Mouse (Mus musculus) heart, adult 2 months (tissue): ENCODE results near the gene Gm20388. TPM values are rescaled to one million over a fixed set of nuclear protein-coding genes. Genes with fewer than 3 reads are reported as not detected.

Experiments
- DNase-seq, 2 experiments: peaks; one replicate each; pipeline ENCODE4 v3.0.0; 2021
- H3K27ac ChIP-seq: fragments of 200-600 bp; 2 replicates; pipeline ENCODE4 v1.8.1; 2022
- H3K27me3 ChIP-seq: fragments of 200-500 bp; 2 replicates; pipeline ENCODE4 v1.6.1; 2012; ENCODE audit warnings: mild to moderate bottlenecking, low read length, inconsistent platforms, mixed read lengths; ENCODE audit not compliant: control insufficient read depth, insufficient read depth
- H3K36me3 ChIP-seq: fragments of 200-500 bp; 2 replicates; pipeline ENCODE4 v1.6.1; 2012; ENCODE audit warnings: low read length, inconsistent platforms; ENCODE audit not compliant: control insufficient read depth, insufficient read depth
- H3K4me1 ChIP-seq: fragments of 200-500 bp; 2 replicates; pipeline ENCODE4 v1.6.1; 2011; ENCODE audit warnings: low read length; ENCODE audit not compliant: control insufficient read depth, insufficient read depth
- H3K4me3 ChIP-seq: fragments of 200-600 bp; 2 replicates; pipeline ENCODE4 v1.8.1; 2022
- H3K79me2 ChIP-seq: fragments of 200-500 bp; replicated peaks from 2 replicates; pipeline ENCODE4 v1.6.1; 2012; ENCODE audit warnings: mild to moderate bottlenecking, inconsistent platforms, low read length, moderate library complexity, mixed read lengths; ENCODE audit not compliant: control insufficient read depth, insufficient read depth
- H3K9ac ChIP-seq: fragments of 200-500 bp; 2 replicates; pipeline ENCODE4 v1.6.1; 2012; ENCODE audit warnings: low read depth, mild to moderate bottlenecking, control low read depth, inconsistent platforms, low read length, mixed read lengths
- CTCF ChIP-seq: fragments of 200-600 bp; IDR thresholded peaks from 2 replicates; pipeline ENCODE4 v1.8.1; 2022; ENCODE audit warnings: antibody characterized with exemption, mild to moderate bottlenecking, moderate library complexity
- EP300 ChIP-seq: fragments of 200-500 bp; IDR thresholded peaks from 2 replicates; pipeline ENCODE4 v1.6.1; 2011; ENCODE audit warnings: low read depth, low read length, control low read depth; ENCODE audit not compliant: insufficient read depth
- POLR2A ChIP-seq: fragments of 200-500 bp; IDR thresholded peaks from 2 replicates; pipeline ENCODE4 v1.6.1; 2011; ENCODE audit warnings: mild to moderate bottlenecking, low read depth, low read length, control low read depth; ENCODE audit not compliant: insufficient read depth
- WGBS: fragments of 180-500 bp; shearing (Covaris S2); methylation state at CpG from one replicate; pipeline ENCODE4 v1.1.7; 2018; 5-methylcytosine and 5-hydroxymethylcytosine counted together
- intact Hi-C: fragments of 180-260 bp; cut with DNase I; formaldehyde crosslinking; loops from one replicate; pipeline ENCODE4 v1.15.1; 2025
- polyA plus RNA-seq: library from polyadenylated mRNA; depleted of rRNA; stranded (reverse); fragments of >200 nt; gene quantifications from 2 replicates; pipeline ENCODE4 v1.2.3, GENCODE M21; 2012
- total RNA-seq, 2 experiments: library from RNA; stranded (reverse); gene quantifications; 2 replicates each; pipeline ENCODE4 v1.2.3; 2021

The Gm20388 gene
- total and polyA plus RNA-seq, 3 experiments = 1.8 to 32.3 TPM; not detected in 1

DNA sequence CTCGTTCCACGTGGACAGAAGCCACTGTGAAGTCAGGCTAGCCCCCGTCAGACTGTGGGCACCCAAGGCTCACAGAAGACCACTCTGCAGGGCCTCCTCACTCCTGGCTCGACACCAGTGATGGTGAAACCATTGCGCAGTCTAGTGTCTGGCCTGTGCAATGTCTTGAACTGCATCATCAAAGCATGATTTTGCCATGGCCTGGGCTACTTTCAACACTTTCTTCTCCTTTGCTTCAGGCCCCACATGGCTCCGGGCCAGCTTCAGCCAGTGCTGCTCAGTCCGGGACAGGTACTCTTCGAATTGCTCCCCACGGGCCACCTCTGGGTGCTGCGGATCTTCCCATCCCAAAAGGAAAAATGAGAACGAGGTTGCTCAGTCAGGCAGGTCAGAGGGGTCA, 1885.8 kb downstream of the Gm20388 start:
- 86% methylated on average over 11 of the region's 11 CpGs for WGBS
- Histone ChIP-seq H3K4me3 (no peak overlapping the region), H3K79me2 (no peaks in the 10 kb centered on the region)

GRCm38 (mm10) chr8:121798401-121798800, 1887.8 kb downstream of the Gm20388 start:
- no peaks in the 10 kb centered on the region for H3K36me3 ChIP-seq
- no peaks in the 10 kb centered on the region for H3K79me2 ChIP-seq
- H3K9ac ChIP-seq = no peak overlapping the region
- DNase-seq = no peak
- TF ChIP-seq POLR2A = no peak
- no peak for TF ChIP-seq CTCF
- no peak for TF ChIP-seq EP300
- no peak overlapping the region for H3K27ac ChIP-seq
- no peak overlapping the region for H3K4me3 ChIP-seq
- H3K4me1 ChIP-seq = no peaks in the 10 kb centered on the region
- 72% methylated on average over 6 of the region's 6 CpGs for WGBS
- H3K27me3 ChIP-seq = no peaks in the 10 kb centered on the region
- intact Hi-C loops = no loop called here

More for the DNA sequence above, 1885.8 kb downstream of the Gm20388 start:
- TF ChIP-seq EP300 (no peak), CTCF (no peak), POLR2A (no peak)
- intact Hi-C loops = no loop called here
- Histone ChIP-seq H3K36me3 (no peaks in the 10 kb centered on the region), H3K27ac (no peak overlapping the region), H3K4me1 (peaks cover 2% of the 10 kb centered on the region; the same call in 1 of the 2 replicates), H3K27me3 (no peaks in the 10 kb centered on the region), H3K9ac (no peak overlapping the region)
- DNase-seq = no peak

DNA sequence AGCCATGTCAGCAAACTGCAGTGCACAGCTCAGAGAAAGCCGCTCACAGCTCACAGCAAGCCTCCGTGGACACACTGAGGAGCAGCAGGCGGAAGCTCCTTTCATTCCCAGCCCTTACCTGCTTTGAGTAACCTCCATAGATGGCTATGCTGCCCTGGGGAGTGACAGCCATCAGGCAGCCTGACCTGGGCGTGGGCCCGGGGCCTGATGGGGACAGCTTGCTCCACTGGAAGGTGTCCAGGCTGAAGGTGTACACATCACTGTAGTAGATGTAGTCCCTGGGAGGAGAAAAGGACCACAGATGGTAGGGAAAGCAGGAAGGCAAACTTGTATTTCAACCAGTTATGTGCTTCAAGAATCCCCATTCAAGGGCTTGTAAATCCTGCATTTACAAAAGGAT, 1894.2 kb downstream of the Gm20388 start:
- Histone ChIP-seq H3K9ac (no peak overlapping the region), H3K27me3 (no peaks in the 10 kb centered on the region), H3K36me3 (no peaks in the 10 kb centered on the region), H3K79me2 (no peaks in the 10 kb centered on the region), H3K4me1 (no peaks in the 10 kb centered on the region), H3K27ac (no peak overlapping the region), H3K4me3 (no peak overlapping the region)
- intact Hi-C loops = no loop called here
- WGBS = 97% methylated on average over 5 of the region's 5 CpGs
- TF ChIP-seq POLR2A (no peak), CTCF (no peak), EP300 (no peak)
- no peak for DNase-seq

GRCm38 (mm10) chr8:121806126-121806525, 1895.5 kb downstream of the Gm20388 start:
- WGBS = 85% methylated on average over 13 of the region's 13 CpGs
- no peak overlapping the region for H3K27ac ChIP-seq
- intact Hi-C loops = no loop called here
- no peak for TF ChIP-seq EP300
- TF ChIP-seq POLR2A = no peak
- no peak for TF ChIP-seq CTCF
- H3K4me1 ChIP-seq = no peaks in the 10 kb centered on the region
- H3K79me2 ChIP-seq = no peaks in the 10 kb centered on the region
- no peak overlapping the region for H3K4me3 ChIP-seq
- H3K9ac ChIP-seq = no peak overlapping the region
- no peaks in the 10 kb centered on the region for H3K36me3 ChIP-seq
- H3K27me3 ChIP-seq = no peaks in the 10 kb centered on the region
- DNase-seq = no peak

DNA sequence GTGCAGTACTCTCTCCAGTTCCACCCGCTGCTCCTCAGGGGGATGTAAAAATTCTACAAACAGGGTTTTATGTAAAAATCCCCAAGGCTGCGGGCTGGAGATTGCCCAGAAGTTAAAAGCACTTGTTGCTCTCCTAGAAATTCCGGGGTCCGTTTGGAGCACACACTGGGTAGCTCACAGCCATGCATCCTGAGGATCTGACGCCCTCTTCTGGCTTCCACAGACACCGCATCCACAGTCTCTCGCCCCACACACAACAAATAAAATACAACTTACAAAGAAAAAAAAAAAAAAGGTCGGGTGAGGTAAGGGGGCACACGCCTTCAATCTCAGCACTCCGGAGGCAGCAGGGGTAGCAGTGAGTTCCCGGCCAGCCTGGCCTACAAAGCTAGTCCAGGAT, 1897.4 kb downstream of the Gm20388 start:
- no peaks in the 10 kb centered on the region for H3K36me3 ChIP-seq
- TF ChIP-seq POLR2A (no peak), CTCF (no peak), EP300 (no peak)
- no peak for DNase-seq
- H3K27me3 ChIP-seq = no peaks in the 10 kb centered on the region
- intact Hi-C loops = no loop called here
- no peaks in the 10 kb centered on the region for H3K79me2 ChIP-seq
- H3K4me1 ChIP-seq = no peaks in the 10 kb centered on the region
- H3K27ac ChIP-seq = no peak overlapping the region
- WGBS = 84% methylated on average over 11 of the region's 11 CpGs
- no peak overlapping the region for H3K9ac ChIP-seq
- H3K4me3 ChIP-seq = no peak overlapping the region

GRCm38 (mm10) chr8:121809524-121810155, 1899.0 kb downstream of the Gm20388 start:
- WGBS = 76% methylated on average over 11 of the region's 11 CpGs
- Histone ChIP-seq H3K27me3 (no peaks in the 10 kb centered on the region), H3K4me3 (no peak overlapping the region), H3K79me2 (no peaks in the 10 kb centered on the region), H3K9ac (no peak overlapping the region), H3K27ac (no peak overlapping the region), H3K4me1 (no peaks in the 10 kb centered on the region), H3K36me3 (no peaks in the 10 kb centered on the region)
- no peak for DNase-seq
- TF ChIP-seq CTCF = no peak
- no peak for TF ChIP-seq EP300
- TF ChIP-seq POLR2A = no peak
- intact Hi-C loops = no loop called here
